Mouse (Mus musculus) thymus, adult 2 months (tissue): ENCODE data around the gene Paox. TPM values are rescaled to one million over a fixed set of nuclear protein-coding genes. Genes with fewer than 3 reads are reported as not detected.

ENCODE experiments used
- DNase-seq: peaks from one replicate; pipeline ENCODE4 v3.0.0; 2021
- H3K27ac ChIP-seq: fragments of 200-500 bp; 2 replicates; pipeline ENCODE4 v1.5.1; 2012; ENCODE audit warnings: low read length, control low read depth; ENCODE audit not compliant: control insufficient read depth, insufficient read depth
- H3K27me3 ChIP-seq: fragments of 200-500 bp; 2 replicates; pipeline ENCODE4 v1.6.1; 2012; ENCODE audit warnings: mild to moderate bottlenecking, low read length, moderate library complexity, mixed read lengths; ENCODE audit not compliant: control insufficient read depth, insufficient read depth
- H3K36me3 ChIP-seq: fragments of 200-500 bp; 2 replicates; pipeline ENCODE4 v1.6.1; 2012; ENCODE audit warnings: mild to moderate bottlenecking, low read length, moderate library complexity; ENCODE audit not compliant: control insufficient read depth, insufficient read depth
- H3K4me1 ChIP-seq: fragments of 200-500 bp; replicated peaks from 2 replicates; pipeline ENCODE4 v1.6.1; 2012; ENCODE audit warnings: low read length; ENCODE audit not compliant: control insufficient read depth, insufficient read depth
- H3K4me3 ChIP-seq: fragments of 200-500 bp; 2 replicates; pipeline ENCODE4 v1.5.1; 2012; ENCODE audit warnings: mild to moderate bottlenecking, low read length, control low read depth, moderate library complexity; ENCODE audit not compliant: control insufficient read depth, insufficient read depth
- CTCF ChIP-seq: fragments of 200-500 bp; IDR thresholded peaks from 2 replicates; pipeline ENCODE4 v1.5.1; 2012; ENCODE audit warnings: mild to moderate bottlenecking, control low read depth, low read length, moderate library complexity, borderline replicate concordance; ENCODE audit not compliant: control insufficient read depth, poor library complexity, insufficient read depth; ENCODE audit errors: extremely low read depth
- POLR2A ChIP-seq: fragments of 200-500 bp; IDR thresholded peaks from 2 replicates; pipeline ENCODE4 v1.6.1; 2012; ENCODE audit warnings: mild to moderate bottlenecking, low read length, control low read depth, moderate library complexity; ENCODE audit not compliant: control insufficient read depth, poor library complexity, insufficient read depth; ENCODE audit errors: extremely low read depth
- WGBS: fragments of 180-500 bp; shearing (Covaris S2); methylation state at CpG from one replicate; pipeline ENCODE4 v1.1.7; 2018; 5-methylcytosine and 5-hydroxymethylcytosine counted together
- polyA plus RNA-seq: library from polyadenylated mRNA; depleted of rRNA; stranded (reverse); fragments of >200 nt; gene quantifications from 2 replicates; pipeline ENCODE4 v1.2.3, GENCODE M21; 2012

The Paox gene
- polyA plus RNA-seq, 1 experiment: 18.0 TPM

GRCm38 (mm10) chr7:140138021-140138310 lies 22.4 kb downstream of the Paox start:
- DNase-seq: no peak
- peak overlapping the region; percentile 96 for H3K4me3 ChIP-seq
- WGBS: 0% methylated on average over 8 of the region's 8 CpGs
- no peaks in the 10 kb centered on the region; the same call in 1 of the 2 replicates for H3K4me1 ChIP-seq
- TF ChIP-seq CTCF: no peak
- TF ChIP-seq POLR2A: no peak
- no peaks in the 10 kb centered on the region for H3K27me3 ChIP-seq
- no peaks in the 10 kb centered on the region for H3K36me3 ChIP-seq
- H3K27ac ChIP-seq: peak overlapping the region; percentile 69

DNA sequence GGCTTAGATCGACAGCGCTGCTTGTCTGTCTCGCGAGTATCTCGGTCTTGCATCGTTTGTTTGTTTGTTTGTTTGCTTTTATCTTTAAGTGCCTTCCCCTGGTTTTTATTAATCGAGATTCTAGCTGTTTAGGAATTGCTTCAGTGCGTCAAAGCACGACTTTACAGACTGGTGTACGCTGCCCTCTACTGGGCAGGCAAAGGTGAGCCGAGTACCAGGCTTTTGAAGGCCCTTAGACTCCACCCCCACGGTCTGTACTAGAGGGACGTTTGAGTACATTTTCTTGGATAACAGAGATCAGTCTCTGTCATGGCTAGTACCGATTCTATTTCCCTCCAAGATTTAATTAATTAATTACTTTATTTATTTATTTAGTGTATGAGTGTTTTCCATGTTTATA lies 25.8 kb downstream of the Paox start:
- 7% methylated on average over 14 of the region's 14 CpGs for WGBS
- no peaks in the 10 kb centered on the region for H3K36me3 ChIP-seq
- H3K27me3 ChIP-seq: no peaks in the 10 kb centered on the region
- H3K27ac ChIP-seq: no peak overlapping the region
- TF ChIP-seq POLR2A (no peak), CTCF (peak; percentile 56; the same call in 1 of the 2 replicates)
- H3K4me3 ChIP-seq: no peak overlapping the region
- H3K4me1 ChIP-seq: no peaks in the 10 kb centered on the region; the same call in 1 of the 2 replicates
- DNase-seq: peak; percentile 72

DNA sequence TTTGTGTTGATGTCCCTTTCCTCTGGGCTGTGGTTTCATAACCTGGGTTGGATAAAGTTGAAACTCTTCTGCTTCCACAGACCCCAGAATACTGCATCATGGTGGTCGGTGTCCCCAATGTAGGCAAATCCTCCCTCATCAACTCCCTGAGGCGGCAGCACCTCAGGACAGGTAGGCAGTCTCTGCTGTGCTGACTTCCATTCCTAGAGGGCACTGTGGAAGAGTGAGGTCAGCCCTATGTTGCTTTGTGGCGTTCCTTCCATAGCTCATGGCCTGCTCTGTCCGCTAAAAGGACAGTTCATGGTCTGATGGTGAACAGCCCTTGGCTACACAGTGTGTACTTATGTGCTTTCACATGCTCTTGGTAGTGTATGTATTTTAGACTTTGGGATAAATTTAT lies 29.0 kb downstream of the Paox start:
- Histone ChIP-seq H3K4me3 (no peak overlapping the region), H3K27ac (no peak overlapping the region), H3K27me3 (no peaks in the 10 kb centered on the region), H3K4me1 (no peaks in the 10 kb centered on the region), H3K36me3 (no peaks in the 10 kb centered on the region)
- no peak for DNase-seq
- no peak for TF ChIP-seq CTCF
- no peak for TF ChIP-seq POLR2A
- WGBS: 97% methylated on average over 4 of the region's 4 CpGs

- DNase-seq: no peak
- WGBS: 11% methylated on average over 28 of the region's 28 CpGs
- no peak for TF ChIP-seq CTCF
- no peak for TF ChIP-seq POLR2A
- Histone ChIP-seq H3K4me3 (no peak overlapping the region), H3K27me3 (no peaks in the 10 kb centered on the region; the same call in 1 of the 2 replicates), H3K27ac (no peak overlapping the region), H3K36me3 (no peaks in the 10 kb centered on the region), H3K4me1 (no peaks in the 10 kb centered on the region)
These were observed 37.8 kb downstream of the Paox start for GRCm38 (mm10) chr7:140153383-140153782.

GRCm38 (mm10) chr7:140153829-140154217 lies 38.2 kb downstream of the Paox start:
- DNase-seq: no peak
- Histone ChIP-seq H3K36me3 (no peaks in the 10 kb centered on the region), H3K27me3 (no peaks in the 10 kb centered on the region; the same call in 1 of the 2 replicates), H3K4me3 (no peak overlapping the region), H3K27ac (no peak overlapping the region), H3K4me1 (no peaks in the 10 kb centered on the region)
- WGBS: 43% methylated on average over 4 of the region's 4 CpGs
- TF ChIP-seq POLR2A: no peak
- no peak for TF ChIP-seq CTCF

GRCm38 (mm10) chr7:140154218-140154927 lies 38.8 kb downstream of the Paox start, which contains the start of gene Sprn:
Gene Sprn, minus strand, starts transcription at chr7:140154877.
- Histone ChIP-seq H3K27me3 (no peaks in the 10 kb centered on the region; the same call in 1 of the 2 replicates), H3K36me3 (no peaks in the 10 kb centered on the region), H3K4me3 (no peak within 1 kb of the TSS), H3K4me1 (no peaks in the 10 kb centered on the region), H3K27ac (no peak within 1 kb of the TSS)
- TF ChIP-seq CTCF: no peak
- TF ChIP-seq POLR2A: no peak
- DNase-seq: no peak
- 20% methylated on average over 28 of the region's 28 CpGs for WGBS
